Mouse (Mus musculus): ENCODE results near the gene Oit1. TPM values are rescaled to one million over a fixed set of nuclear protein-coding genes. Genes with fewer than 3 reads are reported as not detected.

Oit1 gene
- 2.3 and 4.4 TPM in 2 replicates for polyA plus RNA-seq (2015; fragmentation: Nextera tagmentation; extraction: Ambion mirVana)

- no peak within 1 kb of the TSS for H3K27ac ChIP-seq (replicated peaks)
- ATAC-seq (ENCODE audit: insufficient number of reproducible peaks, low FRiP score, low TSS enrichment, low read depth): no peak
Observed at GRCm38 (mm10) chr14:8378685-8379313, at the start of gene Oit1. Gene Oit1, minus strand, starts transcription at chr14:8378754.

GRCm38 (mm10) chr14:8422833-8423232 lies 44.3 kb upstream of the Oit1 start:
- Histone ChIP-seq H3K4me2 (replicated peaks) (no peak overlapping the region), H3K27me3 (no peaks in the 10 kb centered on the region), H3K27ac (replicated peaks) (no peak overlapping the region), H3K9ac (no peak overlapping the region), H3K9me3 (replicated peaks) (no peaks in the 10 kb centered on the region), H3K36me3 (no peaks in the 10 kb centered on the region), H3K4me1 (peaks cover 7% of the 10 kb centered on the region; the same call in 1 of the 2 replicates), H3K4me3 (replicated peaks) (no peak overlapping the region)
- no peak for ATAC-seq (ENCODE audit: insufficient number of reproducible peaks, low FRiP score, low TSS enrichment, low read depth)
- WGBS: 74% methylated on average over 3 of the region's 3 CpGs

More at GRCm38 (mm10) chr14:8378685-8379313, at the start of gene Oit1:
- Histone ChIP-seq H3K4me2 (replicated peaks) (no peak within 1 kb of the TSS), H3K9ac (no peak within 1 kb of the TSS), H3K4me1 (no peaks in the 10 kb centered on the region), H3K27me3 (no peaks in the 10 kb centered on the region), H3K4me3 (replicated peaks) (no peak within 1 kb of the TSS), H3K36me3 (no peaks in the 10 kb centered on the region), H3K9me3 (replicated peaks) (no peaks in the 10 kb centered on the region)
- 63% methylated on average over 8 of the region's 8 CpGs for WGBS

GRCm38 (mm10) chr14:8421199-8421787 lies 42.7 kb upstream of the Oit1 start:
- Histone ChIP-seq H3K27me3 (no peaks in the 10 kb centered on the region), H3K36me3 (no peaks in the 10 kb centered on the region), H3K4me2 (replicated peaks) (no peak overlapping the region), H3K4me1 (peaks cover 7% of the 10 kb centered on the region; the same call in 1 of the 2 replicates), H3K4me3 (replicated peaks) (no peak overlapping the region), H3K9me3 (replicated peaks) (no peaks in the 10 kb centered on the region), H3K27ac (replicated peaks) (no peak overlapping the region), H3K9ac (no peak overlapping the region)
- no peak for ATAC-seq (ENCODE audit: insufficient number of reproducible peaks, low FRiP score, low TSS enrichment, low read depth)
- 20% methylated on average over 10 of the region's 10 CpGs for WGBS

- ATAC-seq (ENCODE audit: insufficient number of reproducible peaks, low FRiP score, low TSS enrichment, low read depth): no peak
- Histone ChIP-seq H3K9me3 (replicated peaks) (no peaks in the 10 kb centered on the region), H3K27me3 (no peaks in the 10 kb centered on the region), H3K4me1 (peaks cover 7% of the 10 kb centered on the region; the same call in 1 of the 2 replicates), H3K36me3 (no peaks in the 10 kb centered on the region), H3K4me2 (replicated peaks) (no peak overlapping the region), H3K9ac (no peak overlapping the region), H3K4me3 (replicated peaks) (no peak overlapping the region), H3K27ac (replicated peaks) (no peak overlapping the region)
- WGBS: 41% methylated on average over 3 of the region's 3 CpGs
Observed at GRCm38 (mm10) chr14:8418610-8419009, 40.1 kb upstream of the Oit1 start.

- 61% methylated on average over 6 of the region's 6 CpGs for WGBS
Observed at GRCm38 (mm10) chr14:8405946-8406345, 27.4 kb upstream of the Oit1 start.

GRCm38 (mm10) chr14:8403310-8403709 lies 24.8 kb upstream of the Oit1 start:
- 86% methylated on average over 3 of the region's 3 CpGs for WGBS

More at GRCm38 (mm10) chr14:8405946-8406345, 27.4 kb upstream of the Oit1 start:
- no peaks in the 10 kb centered on the region for H3K4me1 ChIP-seq
- no peak overlapping the region for H3K4me3 ChIP-seq (replicated peaks)
- no peaks in the 10 kb centered on the region for H3K9me3 ChIP-seq (replicated peaks)
- no peak overlapping the region for H3K4me2 ChIP-seq (replicated peaks)
- no peak for ATAC-seq (ENCODE audit: insufficient number of reproducible peaks, low FRiP score, low TSS enrichment, low read depth)
- H3K36me3 ChIP-seq: no peaks in the 10 kb centered on the region
- no peak overlapping the region for H3K9ac ChIP-seq
- H3K27ac ChIP-seq (replicated peaks): no peak overlapping the region
- no peaks in the 10 kb centered on the region for H3K27me3 ChIP-seq

GRCm38 (mm10) chr14:8398507-8398906 lies 20.0 kb upstream of the Oit1 start:
- Histone ChIP-seq H3K4me2 (replicated peaks) (no peak overlapping the region), H3K4me3 (replicated peaks) (no peak overlapping the region)

More at GRCm38 (mm10) chr14:8403310-8403709, 24.8 kb upstream of the Oit1 start:
- Histone ChIP-seq H3K36me3 (no peaks in the 10 kb centered on the region), H3K4me2 (replicated peaks) (no peak overlapping the region), H3K4me3 (replicated peaks) (no peak overlapping the region), H3K27me3 (no peaks in the 10 kb centered on the region), H3K9me3 (replicated peaks) (no peaks in the 10 kb centered on the region), H3K27ac (replicated peaks) (no peak overlapping the region), H3K4me1 (no peaks in the 10 kb centered on the region), H3K9ac (no peak overlapping the region)
- ATAC-seq (ENCODE audit: insufficient number of reproducible peaks, low FRiP score, low TSS enrichment, low read depth): no peak

GRCm38 (mm10) chr14:8395690-8396287 lies 17.2 kb upstream of the Oit1 start:
- no peak for ATAC-seq (ENCODE audit: insufficient number of reproducible peaks, low FRiP score, low TSS enrichment, low read depth)
- no peak overlapping the region for H3K4me3 ChIP-seq (replicated peaks)
- H3K36me3 ChIP-seq: no peaks in the 10 kb centered on the region
- H3K27me3 ChIP-seq: no peaks in the 10 kb centered on the region
- no peak overlapping the region for H3K4me2 ChIP-seq (replicated peaks)
- no peaks in the 10 kb centered on the region for H3K9me3 ChIP-seq (replicated peaks)
- no peak overlapping the region for H3K9ac ChIP-seq
- no peaks in the 10 kb centered on the region for H3K4me1 ChIP-seq
- WGBS: 46% methylated on average over 7 of the region's 7 CpGs
- no peak overlapping the region for H3K27ac ChIP-seq (replicated peaks)

More at GRCm38 (mm10) chr14:8398507-8398906, 20.0 kb upstream of the Oit1 start:
- no peaks in the 10 kb centered on the region for H3K27me3 ChIP-seq
- H3K9me3 ChIP-seq (replicated peaks): no peaks in the 10 kb centered on the region
- no peaks in the 10 kb centered on the region for H3K36me3 ChIP-seq
- no peaks in the 10 kb centered on the region for H3K4me1 ChIP-seq
- H3K9ac ChIP-seq: no peak overlapping the region
- ATAC-seq (ENCODE audit: insufficient number of reproducible peaks, low FRiP score, low TSS enrichment, low read depth): no peak
- no peak overlapping the region for H3K27ac ChIP-seq (replicated peaks)

- no peak for ATAC-seq (ENCODE audit: insufficient number of reproducible peaks, low FRiP score, low TSS enrichment, low read depth)
- H3K27me3 ChIP-seq: no peaks in the 10 kb centered on the region
Observed at GRCm38 (mm10) chr14:8392181-8392825, 13.7 kb upstream of the Oit1 start.

GRCm38 (mm10) chr14:8369394-8369793 lies 9.2 kb downstream of the Oit1 start:
- Histone ChIP-seq H3K4me3 (replicated peaks) (no peak overlapping the region), H3K36me3 (no peaks in the 10 kb centered on the region), H3K4me2 (replicated peaks) (no peak overlapping the region), H3K9ac (no peak overlapping the region), H3K27ac (replicated peaks) (no peak overlapping the region), H3K4me1 (no peaks in the 10 kb centered on the region), H3K9me3 (replicated peaks) (no peaks in the 10 kb centered on the region), H3K27me3 (no peaks in the 10 kb centered on the region)
- ATAC-seq (ENCODE audit: insufficient number of reproducible peaks, low FRiP score, low TSS enrichment, low read depth): no peak
- 67% methylated on average over 4 of the region's 4 CpGs for WGBS

More at GRCm38 (mm10) chr14:8392181-8392825, 13.7 kb upstream of the Oit1 start:
- Histone ChIP-seq H3K27ac (replicated peaks) (no peak overlapping the region), H3K4me1 (no peaks in the 10 kb centered on the region), H3K4me3 (replicated peaks) (no peak overlapping the region), H3K36me3 (no peaks in the 10 kb centered on the region), H3K4me2 (replicated peaks) (no peak overlapping the region), H3K9me3 (replicated peaks) (no peaks in the 10 kb centered on the region), H3K9ac (no peak overlapping the region)
- WGBS: 43% methylated on average over 6 of the region's 6 CpGs

GRCm38 (mm10) chr14:8368900-8369299 lies 9.7 kb downstream of the Oit1 start:
- no peak overlapping the region for H3K4me2 ChIP-seq (replicated peaks)
- no peaks in the 10 kb centered on the region for H3K27me3 ChIP-seq
- no peak overlapping the region for H3K27ac ChIP-seq (replicated peaks)
- no peak overlapping the region for H3K4me3 ChIP-seq (replicated peaks)
- no peaks in the 10 kb centered on the region for H3K4me1 ChIP-seq
- 88% methylated on average over 1 of the region's 1 CpGs for WGBS
- no peaks in the 10 kb centered on the region for H3K9me3 ChIP-seq (replicated peaks)
- no peaks in the 10 kb centered on the region for H3K36me3 ChIP-seq
- no peak for ATAC-seq (ENCODE audit: insufficient number of reproducible peaks, low FRiP score, low TSS enrichment, low read depth)
- H3K9ac ChIP-seq: no peak overlapping the region
